Comparison of ENCODE assay signal across 14 mouse cellular contexts in genomic region chr2:53038253-53038652, GRCm38 (mm10).
A peak's percentile ranks its signal among the peaks of the same experiment; 100 is the strongest.
DNase-seq lines count a peak whose midpoint lies in the region; ATAC-seq and TF ChIP-seq lines count a peak whose summit lies in the region.
"Had no signal": no experiment of that assay in that cellular context is flagged by ENCODE, and none has a peak within 500 bp of the region (broad histone marks: within the 10 kb centered on the region; RNA-seq: fewer than 3 reads in every experiment).

No protein-coding gene starts in this region.

- no peak overlapping the region for H3K4me2 ChIP-seq in neural tube, embryonic 12.5 days (replicated peaks)
- no peak overlapping the region for H3K4me2 ChIP-seq in forebrain, postnatal 0 days (ENCODE audit: low read depth)
- no peak overlapping the region for H3K4me2 ChIP-seq in limb, embryonic 15.5 days
- H3K4me2 ChIP-seq: lung, embryonic 14.5 days had no signal

- no peaks in the 10 kb centered on the region for H3K27me3 ChIP-seq in neural tube, embryonic 12.5 days (replicated peaks)
- no peaks in the 10 kb centered on the region for H3K27me3 ChIP-seq in forebrain, postnatal 0 days (ENCODE audit: insufficient read depth, low read length)
- H3K27me3 ChIP-seq in limb, embryonic 15.5 days, result no peaks in the 10 kb centered on the region

- TF ChIP-seq CTCF in forebrain, postnatal 0 days (IDR thresholded peaks at IDR 0.05; ENCODE audit: low read depth), result no peak
- no peak for TF ChIP-seq CTCF in layer of hippocampus, adult 2 months (conservative IDR thresholded peaks at IDR 0.05)

- H3K9me3 ChIP-seq in neural tube, embryonic 12.5 days, result no peaks in the 10 kb centered on the region
- no peaks in the 10 kb centered on the region for H3K9me3 ChIP-seq in forebrain, postnatal 0 days (ENCODE audit: low read length)
- no peaks in the 10 kb centered on the region for H3K9me3 ChIP-seq in limb, embryonic 15.5 days

- H3K4me3 ChIP-seq in neural tube, embryonic 12.5 days, result no peak overlapping the region
- H3K4me3 ChIP-seq in forebrain, postnatal 0 days (ENCODE audit: low read depth, low read length), result no peak overlapping the region
- no peak overlapping the region for H3K4me3 ChIP-seq in limb, embryonic 15.5 days
- no peak overlapping the region for H3K4me3 ChIP-seq in layer of hippocampus, adult 2 months

- H3K4me1 ChIP-seq in neural tube, embryonic 12.5 days, result peaks cover 17% of the 10 kb centered on the region
- no peaks in the 10 kb centered on the region for H3K4me1 ChIP-seq in forebrain, postnatal 0 days (ENCODE audit: insufficient read depth)
- H3K4me1 ChIP-seq in limb, embryonic 15.5 days, result peaks cover 16% of the 10 kb centered on the region

- no peak overlapping the region for H3K9ac ChIP-seq in neural tube, embryonic 12.5 days
- 0 out of 2 replicates have a peak overlapping the region, but pooled peaks have one; percentile 3 for H3K9ac ChIP-seq in forebrain, postnatal 0 days
- H3K9ac ChIP-seq in limb, embryonic 15.5 days, result no peak overlapping the region
- H3K9ac ChIP-seq: lung, embryonic 14.5 days had no signal

- DNase-seq in neural tube, embryonic 10.5 days (ENCODE audit: extremely low spot score, low spot score), result no peak
- DNase-seq in forebrain, postnatal 0 days, result no peak
- no peak for DNase-seq in urinary bladder, postnatal 10 days (ENCODE audit: low spot score)
- DNase-seq in right cerebral cortex, postnatal 14 days, result no peak
- DNase-seq in right cerebral cortex, postnatal 4 days, result no peak
- no peak for DNase-seq in layer of hippocampus, adult 2 months (ENCODE audit: low spot score in 2 of 2)
- DNase-seq: cerebellum, adult 11 months; left cerebral cortex, postnatal 4 days; lung, embryonic 14.5 days; right cerebral cortex, adult 18-20 months; thymus, postnatal 36 days had no signal

- H3K36me3 ChIP-seq in neural tube, embryonic 12.5 days, result peaks cover 6% of the 10 kb centered on the region; the same call in 1 of the 2 replicates
- peaks cover 7% of the 10 kb centered on the region; the same call in 1 of the 2 replicates for H3K36me3 ChIP-seq in forebrain, postnatal 0 days (ENCODE audit: insufficient read depth)
- 0 out of 2 replicates have a peak, but pooled peaks cover 8% of the 10 kb centered on the region for H3K36me3 ChIP-seq in limb, embryonic 15.5 days

- peak; percentile 49; the same call in 1 of the 2 replicates for ATAC-seq in neural tube, embryonic 12.5 days (ENCODE audit: low FRiP score, low read depth)
- ATAC-seq in forebrain, postnatal 0 days, result 0 out of 2 replicates have a peak, but pooled peaks have one; percentile 8
- ATAC-seq in limb, embryonic 15.5 days (ENCODE audit: insufficient number of reproducible peaks, low FRiP score, low TSS enrichment, low read depth), result 0 out of 2 replicates have a peak, but pooled peaks have one; percentile 44
- ATAC-seq: intestine, postnatal 0 days had no signal

- no peak overlapping the region for H3K27ac ChIP-seq in neural tube, embryonic 12.5 days
- H3K27ac ChIP-seq in forebrain, postnatal 0 days (ENCODE audit: low read depth, low read length), result no peak overlapping the region
- H3K27ac ChIP-seq in limb, embryonic 15.5 days, result no peak overlapping the region
- no peak overlapping the region for H3K27ac ChIP-seq in layer of hippocampus, adult 2 months

- 58% methylated on average over 2 of the region's 2 CpGs for WGBS in neural tube, embryonic 12.5 days
- 33% methylated on average over 2 of the region's 2 CpGs for WGBS in forebrain, postnatal 0 days
- WGBS in limb, embryonic 15.5 days, result 41% methylated on average over 2 of the region's 2 CpGs
